Mouse (Mus musculus): ENCODE results near the gene Ybx2. TPM values are rescaled to one million over a fixed set of nuclear protein-coding genes. Genes with fewer than 3 reads are reported as not detected.

Ybx2 gene
- total and polyA plus RNA-seq, 2 experiments = not detected

- no peak overlapping the region for H3K9ac ChIP-seq (ENCODE audit: low read depth, low read length)
- H3K27me3 ChIP-seq (ENCODE audit: control insufficient read depth, insufficient read depth, low read length) = no peaks in the 10 kb centered on the region
- 96% methylated on average over 2 of the region's 2 CpGs for WGBS
- H3K4me1 ChIP-seq (ENCODE audit: control insufficient read depth, insufficient read depth, low read length) = no peaks in the 10 kb centered on the region
- H3K79me2 ChIP-seq (ENCODE audit: control insufficient read depth, insufficient read depth, low read length) = no peaks in the 10 kb centered on the region
- TF ChIP-seq POLR2A (IDR thresholded peaks at IDR 0.05; ENCODE audit: extremely low read depth, insufficient read depth, low read length) (no peak), CTCF (IDR thresholded peaks at IDR 0.05; ENCODE audit: low read depth, low read length) (no peak)
- DNase-seq (ENCODE audit: extremely low read depth, low read depth, low spot score) = no peak
- no peak overlapping the region for H3K27ac ChIP-seq (replicated peaks; ENCODE audit: insufficient read depth, low read depth, low read length)
- H3K4me3 ChIP-seq (ENCODE audit: insufficient read depth, low read depth, low read length) = no peak overlapping the region
- peaks cover 21% of the 10 kb centered on the region for H3K36me3 ChIP-seq (ENCODE audit: control insufficient read depth, insufficient read depth, low read length)
Observed at GRCm38 (mm10) chr11:69974907-69975306, 39.3 kb downstream of the Ybx2 start.

GRCm38 (mm10) chr11:69976271-69976670 lies 40.7 kb downstream of the Ybx2 start:
- Histone ChIP-seq H3K4me1 (ENCODE audit: control insufficient read depth, insufficient read depth, low read length) (no peaks in the 10 kb centered on the region), H3K79me2 (ENCODE audit: control insufficient read depth, insufficient read depth, low read length) (peaks cover 3% of the 10 kb centered on the region; the same call in 1 of the 2 replicates), H3K4me3 (ENCODE audit: insufficient read depth, low read depth, low read length) (no peak overlapping the region), H3K27me3 (ENCODE audit: control insufficient read depth, insufficient read depth, low read length) (no peaks in the 10 kb centered on the region), H3K27ac (replicated peaks; ENCODE audit: insufficient read depth, low read depth, low read length) (no peak overlapping the region), H3K9ac (ENCODE audit: low read depth, low read length) (no peak overlapping the region), H3K36me3 (ENCODE audit: control insufficient read depth, insufficient read depth, low read length) (peaks cover 21% of the 10 kb centered on the region)
- WGBS = 79% methylated on average over 4 of the region's 4 CpGs
- TF ChIP-seq CTCF (IDR thresholded peaks at IDR 0.05; ENCODE audit: low read depth, low read length) (no peak), POLR2A (IDR thresholded peaks at IDR 0.05; ENCODE audit: extremely low read depth, insufficient read depth, low read length) (no peak)
- DNase-seq (ENCODE audit: extremely low read depth, low read depth, low spot score) = no peak

GRCm38 (mm10) chr11:69979827-69980195 lies 44.2 kb downstream of the Ybx2 start:
- DNase-seq (ENCODE audit: extremely low read depth, low read depth, low spot score) = no peak

GRCm38 (mm10) chr11:69980196-69981140 lies 44.9 kb downstream of the Ybx2 start:
- H3K9ac ChIP-seq (ENCODE audit: low read depth, low read length) = peak overlapping the region; percentile 95
- peaks cover 19% of the 10 kb centered on the region; the same call in 1 of the 2 replicates for H3K4me1 ChIP-seq (ENCODE audit: control insufficient read depth, insufficient read depth, low read length)
- peak overlapping the region; percentile 85 for H3K27ac ChIP-seq (replicated peaks; ENCODE audit: insufficient read depth, low read depth, low read length)
- under 1% methylated on average over 45 of the region's 60 CpGs for WGBS
- H3K36me3 ChIP-seq (ENCODE audit: control insufficient read depth, insufficient read depth, low read length) = peaks cover 10% of the 10 kb centered on the region; the same call in 1 of the 2 replicates
- peak overlapping the region; percentile 89 for H3K4me3 ChIP-seq (ENCODE audit: insufficient read depth, low read depth, low read length)
- H3K27me3 ChIP-seq (ENCODE audit: control insufficient read depth, insufficient read depth, low read length) = no peaks in the 10 kb centered on the region
- H3K79me2 ChIP-seq (ENCODE audit: control insufficient read depth, insufficient read depth, low read length) = peaks cover 16% of the 10 kb centered on the region; the same call in 1 of the 2 replicates
- no peak for TF ChIP-seq CTCF (IDR thresholded peaks at IDR 0.05; ENCODE audit: low read depth, low read length)
- TF ChIP-seq POLR2A (IDR thresholded peaks at IDR 0.05; ENCODE audit: extremely low read depth, insufficient read depth, low read length) = peak; percentile 89
- DNase-seq (ENCODE audit: extremely low read depth, low read depth, low spot score) = peak; percentile 98

More at GRCm38 (mm10) chr11:69979827-69980195, 44.2 kb downstream of the Ybx2 start:
- TF ChIP-seq CTCF (IDR thresholded peaks at IDR 0.05; ENCODE audit: low read depth, low read length) (no peak), POLR2A (IDR thresholded peaks at IDR 0.05; ENCODE audit: extremely low read depth, insufficient read depth, low read length) (no peak)
- WGBS = 4% methylated on average over 16 of the region's 16 CpGs
- peak overlapping the region; percentile 89 for H3K4me3 ChIP-seq (ENCODE audit: insufficient read depth, low read depth, low read length)
- peak overlapping the region; percentile 70 for H3K9ac ChIP-seq (ENCODE audit: low read depth, low read length)
- peak overlapping the region; percentile 33 for H3K27ac ChIP-seq (replicated peaks; ENCODE audit: insufficient read depth, low read depth, low read length)
- peaks cover 7% of the 10 kb centered on the region for H3K36me3 ChIP-seq (ENCODE audit: control insufficient read depth, insufficient read depth, low read length)
- H3K4me1 ChIP-seq (ENCODE audit: control insufficient read depth, insufficient read depth, low read length) = peaks cover 19% of the 10 kb centered on the region; the same call in 1 of the 2 replicates
- no peaks in the 10 kb centered on the region for H3K27me3 ChIP-seq (ENCODE audit: control insufficient read depth, insufficient read depth, low read length)
- peaks cover 16% of the 10 kb centered on the region; the same call in 1 of the 2 replicates for H3K79me2 ChIP-seq (ENCODE audit: control insufficient read depth, insufficient read depth, low read length)

- peak within 1 kb of the TSS; percentile 95 for H3K9ac ChIP-seq (ENCODE audit: low read depth, low read length)
- no peaks in the 10 kb centered on the region for H3K27me3 ChIP-seq (ENCODE audit: control insufficient read depth, insufficient read depth, low read length)
- 1% methylated on average over 43 of the region's 43 CpGs for WGBS
- peaks cover 16% of the 10 kb centered on the region; the same call in 1 of the 2 replicates for H3K79me2 ChIP-seq (ENCODE audit: control insufficient read depth, insufficient read depth, low read length)
- peak within 1 kb of the TSS; percentile 89 for H3K4me3 ChIP-seq (ENCODE audit: insufficient read depth, low read depth, low read length)
- peaks cover 19% of the 10 kb centered on the region; the same call in 1 of the 2 replicates for H3K4me1 ChIP-seq (ENCODE audit: control insufficient read depth, insufficient read depth, low read length)
- H3K36me3 ChIP-seq (ENCODE audit: control insufficient read depth, insufficient read depth, low read length) = peaks cover 11% of the 10 kb centered on the region; the same call in 1 of the 2 replicates
- no peak for TF ChIP-seq POLR2A (IDR thresholded peaks at IDR 0.05; ENCODE audit: extremely low read depth, insufficient read depth, low read length)
- no peak for TF ChIP-seq CTCF (IDR thresholded peaks at IDR 0.05; ENCODE audit: low read depth, low read length)
- no peak for DNase-seq (ENCODE audit: extremely low read depth, low read depth, low spot score)
- H3K27ac ChIP-seq (replicated peaks; ENCODE audit: insufficient read depth, low read depth, low read length) = peak within 1 kb of the TSS; percentile 85
Observed at GRCm38 (mm10) chr11:69981141-69981762, 45.7 kb downstream of the Ybx2 start, which contains the start of gene Ctdnep1. Gene Ctdnep1 (plus strand): TSS chr11:69981156.

Measured in liver, adult 2 months (tissue).